Mouse (Mus musculus) colon, adult 2 months (tissue): ENCODE data around the gene Fbxo5. TPM values are rescaled to one million over a fixed set of nuclear protein-coding genes. Genes with fewer than 3 reads are reported as not detected.

Experiments
- polyA plus RNA-seq: library from polyadenylated mRNA; depleted of rRNA; stranded (reverse); fragments of >200 nt; gene quantifications from 2 replicates; pipeline ENCODE4 v1.2.3, GENCODE M21; 2012; rRNA removed

Fbxo5 gene
- polyA plus RNA-seq: 1.2 and 1.5 TPM in 2 replicates

DNA sequence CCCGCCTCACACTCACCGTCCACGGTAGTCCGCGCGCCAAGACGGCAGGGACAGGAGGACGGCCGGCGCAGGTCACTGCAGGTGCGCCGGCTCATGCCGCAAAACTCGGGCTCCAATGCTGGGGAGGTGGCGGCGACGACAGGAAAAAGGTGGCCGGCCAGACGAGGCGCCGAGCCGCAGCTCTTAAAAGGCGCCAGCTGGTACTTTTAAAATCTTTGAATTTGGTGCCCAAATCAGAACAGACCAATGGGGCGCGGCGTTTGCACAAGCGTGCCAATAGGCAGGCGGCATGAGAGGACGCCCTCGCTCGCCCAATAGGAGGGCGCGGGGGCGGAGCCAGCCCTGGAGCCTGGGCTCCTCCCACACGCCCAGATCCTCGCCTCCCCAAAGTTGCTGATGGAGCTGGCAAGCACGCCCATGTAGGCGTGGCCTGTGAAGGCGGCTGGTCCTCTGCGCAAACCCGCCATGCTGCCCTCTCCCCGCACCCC, at the start of gene Fbxo5:
Fbxo5 (minus strand) TSS at position 358 of the 488 bp plus-strand sequence.

DNA sequence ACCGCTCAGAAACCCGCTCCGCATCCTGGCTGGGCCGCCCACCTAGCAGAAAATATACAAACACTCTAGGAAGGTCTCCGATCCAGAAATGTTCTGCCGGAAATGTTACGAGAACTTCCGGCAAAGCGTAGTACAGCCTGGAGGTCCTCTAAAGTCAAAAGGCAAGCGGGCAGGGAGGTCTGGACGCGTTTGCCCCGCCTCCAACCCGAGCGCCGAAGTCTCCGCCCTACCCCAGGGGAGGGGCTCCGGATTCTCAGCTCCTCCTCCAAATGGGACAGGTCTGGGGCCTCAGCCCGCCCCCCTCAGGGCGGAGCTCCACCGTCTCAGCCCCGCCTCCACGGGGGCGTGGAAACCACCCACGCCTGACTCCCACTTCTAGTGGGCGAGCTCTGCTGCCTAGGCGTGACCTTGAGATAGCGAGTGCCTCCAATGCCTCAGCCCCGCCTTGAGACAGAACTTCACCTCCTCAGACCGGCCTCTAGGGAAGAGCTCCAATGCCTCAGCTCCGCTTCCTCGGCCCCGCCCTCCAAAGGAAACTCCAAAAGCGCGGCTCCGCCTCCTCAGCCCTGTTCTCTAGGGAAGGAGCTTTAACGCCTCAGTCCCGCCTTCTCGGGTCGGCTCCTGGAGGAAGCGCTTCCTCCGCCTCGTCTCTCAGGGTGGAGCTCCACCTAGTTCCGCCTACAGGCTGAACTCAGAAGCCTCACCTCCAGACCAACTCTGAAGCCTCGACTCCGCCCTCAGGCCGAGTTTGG, 18.5 kb upstream of the Fbxo5 start, which contains the start of gene Mtrf1l:
Mtrf1l (minus strand) TSS at position 171 of the 752 bp plus-strand sequence.

Other genes starting within 250 kb of the Fbxo5 start
- gene Myct1, start 211.8 kb downstream of the Fbxo5 start, polyA plus RNA-seq: 0.89 and 1.1 TPM in 2 replicates
- 15.0 and 15.7 TPM in 2 replicates for gene Vip, start 166.4 kb downstream of the Fbxo5 start, polyA plus RNA-seq
- gene Mtrf1l, start 18.3 kb upstream of the Fbxo5 start, polyA plus RNA-seq: 1.8 and 2.5 TPM in 2 replicates
- 0.93 and 1.4 TPM in 2 replicates for gene Rgs17, start 116.8 kb upstream of the Fbxo5 start, polyA plus RNA-seq